Mouse (Mus musculus) MEL (cell line): ENCODE results near the gene Phf5a.

Experiments
- BHLHE40 ChIP-seq: IDR thresholded peaks from 2 replicates; pipeline ENCODE4 v1.6.1; 2012; ENCODE audit warnings: low read depth, mild to moderate bottlenecking, inconsistent platforms, low read length, improper control_type of control experiment, borderline replicate concordance
- CHD2 ChIP-seq: IDR thresholded peaks from 2 replicates; pipeline ENCODE4 v1.6.1; 2011; ENCODE audit warnings: low read length, improper control_type of control experiment
- CTCF ChIP-seq, 3 experiments: IDR thresholded peaks in 2 of 3; conservative IDR thresholded peaks in 1 of 3; 2 replicates each; pipeline ENCODE4 v1.5.1; 2011 to 2012; ENCODE audit warnings: low read length in 3 of 3, low read depth in 2 of 3, mild to moderate bottlenecking in 2 of 3, improper control_type of control experiment in 1 of 3, inconsistent platforms in 1 of 3, mixed read lengths in 1 of 3, moderate library complexity in 1 of 3; ENCODE audit not compliant: control insufficient read depth in 1 of 3, insufficient read depth in 1 of 3, poor library complexity in 1 of 3, severe bottlenecking in 1 of 3
- ELF1 ChIP-seq: IDR thresholded peaks from 2 replicates; pipeline ENCODE4 v1.6.1; 2014; ENCODE audit warnings: low read depth, mild to moderate bottlenecking, inconsistent platforms, low read length, improper control_type of control experiment, moderate library complexity
- EP300 ChIP-seq, 2 experiments: IDR thresholded peaks; 2 replicates each; pipeline ENCODE4 v1.6.1; 2011; ENCODE audit warnings: improper control_type of control experiment in 2 of 2, low read length in 2 of 2, low read depth in 1 of 2, mild to moderate bottlenecking in 1 of 2
- GABPA ChIP-seq: IDR thresholded peaks from 2 replicates; pipeline ENCODE4 v1.6.1; 2012; ENCODE audit warnings: low read depth, mild to moderate bottlenecking, inconsistent platforms, low read length, improper control_type of control experiment, moderate library complexity
- GATA1 ChIP-seq: IDR thresholded peaks from 2 replicates; pipeline ENCODE4 v1.6.1; 2011; ENCODE audit warnings: low read depth, low read length, improper control_type of control experiment
- HCFC1 ChIP-seq: IDR thresholded peaks from 2 replicates; pipeline ENCODE4 v1.6.1; 2012; ENCODE audit warnings: low read depth, mild to moderate bottlenecking, inconsistent platforms, low read length, improper control_type of control experiment, moderate library complexity
- POLR2A ChIP-seq, 2 experiments: IDR thresholded peaks; 2 replicates each; pipeline ENCODE4 v1.6.1; 2011 to 2012; ENCODE audit warnings: low read length in 2 of 2, mild to moderate bottlenecking in 2 of 2, control low read depth in 1 of 2, improper control_type of control experiment in 1 of 2, low read depth in 1 of 2, moderate library complexity in 1 of 2; ENCODE audit not compliant: control insufficient read depth in 1 of 2, insufficient read depth in 1 of 2, poor library complexity in 1 of 2
- POLR2AphosphoS5 ChIP-seq: IDR thresholded peaks from 2 replicates; pipeline ENCODE4 v1.6.1; 2012; ENCODE audit warnings: low read depth, borderline replicate concordance, mild to moderate bottlenecking, inconsistent platforms, low read length, moderate library complexity, mixed read lengths
- SMC3 ChIP-seq: IDR thresholded peaks from 2 replicates; pipeline ENCODE4 v1.6.1; 2011; ENCODE audit warnings: low read depth, low read length, improper control_type of control experiment
- TBP ChIP-seq: IDR thresholded peaks from 2 replicates; pipeline ENCODE4 v1.8.0; 2011; ENCODE audit warnings: low read depth, low read length, improper control_type of control experiment

GRCm38 (mm10) chr15:81836966-81837920 lies 34.5 kb downstream of the Phf5a start:
- TF ChIP-seq POLR2A (IDR thresholded peaks at IDR 0.05; ENCODE audit: control insufficient read depth in 1 of 2, insufficient read depth in 1 of 2, low read depth in 1 of 2, low read length in 2 of 2, poor library complexity in 1 of 2) (no peak), POLR2AphosphoS5 (no peak), GATA1 (no peak), CTCF (IDR thresholded peaks at IDR 0.05 in 2 of 3, conservative IDR thresholded peaks at IDR 0.05 in 1 of 3; ENCODE audit: control insufficient read depth in 1 of 3, insufficient read depth in 1 of 3, low read depth in 2 of 3, low read length in 3 of 3, poor library complexity in 1 of 3, severe bottlenecking in 1 of 3) (no peak), HCFC1 (no peak), TBP (no peak), BHLHE40 (no peak), EP300 (IDR thresholded peaks at IDR 0.05; ENCODE audit: low read depth in 1 of 2, low read length in 2 of 2) (no peak), ELF1 (no peak), GABPA (no peak), SMC3 (no peak), CHD2 (no peak)
